Mouse (Mus musculus): Measurements from ENCODE around the gene Syt13.

The Syt13 gene

DNA sequence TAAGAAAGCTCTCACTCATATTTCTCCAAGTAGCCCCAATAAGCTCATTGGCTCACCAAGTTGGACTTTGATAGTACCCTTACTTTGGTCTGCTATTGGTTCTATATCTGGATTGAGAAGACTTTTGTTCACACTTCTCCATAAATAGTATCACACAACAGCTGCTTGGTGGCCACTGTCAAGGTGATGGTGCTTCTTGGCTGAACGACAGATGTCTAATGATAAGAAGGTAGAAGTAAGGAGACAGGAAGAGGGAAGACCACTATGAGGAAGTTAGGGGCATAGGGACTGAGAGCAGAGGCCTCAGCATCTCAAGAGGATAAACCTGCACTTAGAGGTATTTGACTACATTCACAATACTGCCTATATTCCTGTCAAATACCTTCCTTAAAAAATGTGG is 49.4 kb downstream of the Syt13 start:
- no peak for DNase-seq (ENCODE audit: low spot score)

DNA sequence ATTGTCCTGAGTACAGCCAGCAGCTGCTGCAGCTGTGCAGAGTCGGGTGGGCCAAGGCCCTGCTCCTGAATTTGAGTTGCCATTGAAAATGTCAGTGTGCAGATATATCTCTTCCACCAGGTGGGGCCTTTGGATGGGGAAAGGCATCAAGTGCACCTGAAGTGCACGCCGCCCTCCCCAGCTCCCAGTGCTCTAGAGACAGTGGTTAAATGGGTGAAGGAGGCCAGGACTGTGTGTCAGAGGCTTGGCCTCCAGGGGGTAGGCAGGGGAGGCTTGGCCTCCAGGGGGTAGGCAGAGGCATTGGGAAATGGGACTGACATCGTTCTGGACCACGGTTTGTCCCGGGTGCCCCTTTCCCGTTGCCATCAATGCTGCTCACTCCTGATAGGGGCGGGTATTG is 51.4 kb downstream of the Syt13 start:
- DNase-seq (ENCODE audit: low spot score): no peak

DNA sequence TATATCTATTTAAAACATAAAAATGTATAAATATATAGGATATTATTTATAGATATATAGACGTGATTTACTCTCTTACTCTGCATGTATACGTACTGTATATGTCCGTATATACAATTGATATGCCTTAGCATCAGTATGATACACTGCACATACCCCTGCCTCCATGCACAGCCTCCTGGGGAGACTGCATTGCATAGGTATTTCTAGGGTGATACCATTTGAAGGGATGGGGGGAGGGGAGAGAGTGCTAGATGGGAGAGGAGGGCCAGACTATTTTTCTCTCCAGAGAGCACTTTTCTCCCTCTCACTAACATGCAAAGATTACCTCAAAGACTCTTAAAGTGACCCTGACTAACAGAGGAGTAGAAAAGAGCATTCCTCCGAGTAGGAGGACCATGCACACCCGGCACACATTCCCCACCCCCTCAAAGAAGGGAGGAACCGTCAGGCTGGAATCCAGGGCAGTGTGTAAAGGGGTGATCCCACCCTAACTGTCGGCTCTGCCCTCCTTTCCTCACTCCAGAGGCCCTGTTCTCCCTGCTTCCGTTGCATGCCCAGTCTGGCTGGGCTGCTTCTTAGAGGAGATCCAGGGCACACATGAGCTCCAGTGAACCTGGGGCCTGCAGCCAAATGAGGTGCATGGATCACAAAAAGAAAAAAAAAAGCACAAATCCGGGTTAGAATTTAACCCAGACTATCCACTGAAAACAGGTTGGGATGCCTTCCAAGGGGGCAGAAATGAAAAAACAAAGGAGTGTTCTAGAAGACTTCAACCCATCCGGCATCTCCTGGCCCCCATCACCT is 52.3 kb downstream of the Syt13 start:
- DNase-seq (ENCODE audit: low spot score): no peak

DNA sequence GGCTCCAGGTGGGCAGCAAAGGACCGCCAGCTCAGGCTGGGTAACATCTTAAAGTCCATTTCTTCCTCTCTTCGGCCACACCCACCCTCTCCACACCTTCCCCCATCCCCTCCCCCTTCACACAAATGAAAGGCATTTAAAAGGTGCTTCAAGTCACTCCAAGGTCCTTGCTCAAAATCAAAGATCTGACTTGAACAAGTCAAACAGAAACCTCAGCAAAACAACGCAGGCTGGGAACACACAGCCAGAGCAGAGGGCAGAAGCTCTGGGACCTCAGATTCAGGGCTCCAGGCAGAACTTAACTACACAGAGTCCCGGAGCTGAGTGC is 52.9 kb downstream of the Syt13 start:
- no peak for DNase-seq (ENCODE audit: low spot score)

DNA sequence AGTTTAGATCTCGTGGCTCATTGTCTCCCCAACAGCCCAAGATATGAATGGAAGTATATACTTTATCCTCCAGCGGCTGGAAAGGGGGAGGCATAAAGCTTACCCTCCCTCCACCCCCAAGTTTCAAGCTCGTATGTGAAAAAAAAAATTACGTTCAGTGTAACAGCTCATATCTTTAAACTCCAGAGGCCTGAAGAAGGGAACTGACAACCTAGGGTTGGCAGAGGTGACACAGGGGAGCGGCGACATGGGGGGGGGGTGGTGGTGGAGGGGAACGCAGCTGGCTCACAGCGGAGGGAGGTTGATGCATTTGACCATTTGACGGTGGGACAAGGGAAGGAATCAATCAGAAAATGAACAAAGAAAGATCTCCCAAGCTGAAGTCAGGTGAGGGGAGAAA is 56.2 kb downstream of the Syt13 start:
- no peak for DNase-seq (ENCODE audit: low spot score)

DNA sequence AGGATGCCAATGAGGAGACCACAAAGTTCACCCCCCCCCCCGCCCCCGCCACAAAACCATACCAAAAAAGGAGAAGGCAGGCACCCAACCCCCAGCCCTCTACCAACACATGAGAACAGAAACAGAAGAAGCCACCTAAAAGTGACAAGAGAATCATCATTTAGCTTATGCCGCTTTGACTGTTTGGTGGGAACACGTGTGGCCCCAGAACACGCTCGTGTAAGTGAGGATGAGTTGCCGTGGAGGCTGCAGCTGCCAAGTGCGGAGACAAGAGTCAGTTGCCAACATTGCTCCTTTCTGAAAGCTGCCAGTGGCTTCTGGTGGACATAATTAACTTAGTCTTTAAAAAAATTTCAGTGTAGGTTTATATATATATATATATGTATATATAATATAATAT is 56.6 kb downstream of the Syt13 start:
- no peak for DNase-seq (ENCODE audit: low spot score)

DNA sequence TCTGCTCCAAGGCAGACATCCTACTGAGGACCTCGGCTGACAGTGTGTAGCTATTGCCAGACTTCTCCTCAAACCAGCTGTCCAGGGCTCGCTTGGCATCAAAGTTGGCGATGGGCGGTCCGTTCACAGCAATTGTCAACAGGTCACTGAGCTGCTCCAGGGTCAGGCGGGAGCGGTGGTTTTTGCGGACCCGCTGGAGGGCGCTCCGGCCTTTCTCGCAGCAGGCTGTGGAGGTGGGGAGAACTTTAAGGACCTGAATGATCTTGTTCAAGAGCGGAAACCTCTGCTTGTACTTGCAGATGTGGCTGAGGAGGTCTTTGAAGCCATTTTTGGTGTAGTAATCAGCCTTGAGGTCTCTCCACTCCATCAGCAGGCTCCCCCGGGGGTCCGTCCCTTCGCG is 57.2 kb downstream of the Syt13 start:
- DNase-seq (ENCODE audit: low spot score): no peak

DNA sequence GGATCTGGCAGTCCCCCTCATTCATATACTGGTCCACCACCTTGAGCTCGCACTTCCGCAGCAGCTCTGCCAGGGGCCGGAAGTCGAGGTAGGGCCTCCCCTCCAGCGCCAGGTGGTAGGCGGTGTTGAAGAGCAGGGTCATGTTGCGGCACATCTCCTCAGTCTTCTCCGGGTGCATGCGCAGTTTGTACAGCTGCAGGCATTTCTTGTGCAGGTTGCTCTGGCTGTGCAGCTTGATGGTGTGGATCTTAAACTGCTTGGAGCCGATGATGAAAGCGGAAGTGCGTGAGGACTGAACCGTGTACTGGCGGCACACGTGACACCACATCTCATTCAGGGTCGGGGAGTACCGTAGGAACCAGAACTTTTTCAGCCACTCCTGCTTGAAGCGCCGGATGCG is 58.7 kb downstream of the Syt13 start:
- DNase-seq (ENCODE audit: low spot score): no peak

DNA sequence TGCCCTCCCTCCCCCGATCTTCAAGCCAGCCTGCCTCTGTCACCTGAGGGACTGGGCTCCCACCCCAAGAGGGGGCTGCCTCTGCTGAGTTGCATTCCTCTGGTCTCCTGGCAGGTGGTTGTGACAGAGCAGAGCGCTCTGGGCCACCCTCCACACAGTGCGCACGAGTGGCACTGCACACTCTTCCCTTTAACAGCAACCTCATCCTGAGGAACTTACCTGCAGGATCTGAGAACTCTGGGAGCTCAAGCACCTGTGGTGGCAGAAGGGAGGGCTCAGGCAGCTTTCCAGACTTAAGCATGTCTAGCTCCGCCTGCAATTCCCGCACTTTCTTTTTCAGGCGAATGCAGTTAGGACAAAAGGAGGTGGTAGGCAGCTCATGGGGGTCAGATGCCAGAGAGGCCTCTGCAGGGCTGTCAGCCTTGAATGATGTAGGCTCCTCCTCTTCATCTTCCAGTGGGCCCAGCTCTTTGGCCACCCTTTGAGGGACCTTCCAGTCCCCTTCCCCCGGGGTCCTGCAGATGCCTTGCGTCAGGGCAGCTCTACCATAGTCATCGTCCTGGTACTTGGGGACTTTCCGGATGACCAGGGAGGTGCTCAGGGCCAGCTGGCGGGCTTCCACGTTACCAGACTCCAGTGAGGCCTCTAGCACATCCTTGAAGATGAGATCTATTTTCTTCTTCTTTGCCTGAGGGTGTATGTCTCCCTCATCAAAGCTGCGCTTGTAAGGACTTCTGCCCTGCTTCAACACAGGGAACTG is 60.3 kb downstream of the Syt13 start:
- DNase-seq (ENCODE audit: low spot score): no peak

DNA sequence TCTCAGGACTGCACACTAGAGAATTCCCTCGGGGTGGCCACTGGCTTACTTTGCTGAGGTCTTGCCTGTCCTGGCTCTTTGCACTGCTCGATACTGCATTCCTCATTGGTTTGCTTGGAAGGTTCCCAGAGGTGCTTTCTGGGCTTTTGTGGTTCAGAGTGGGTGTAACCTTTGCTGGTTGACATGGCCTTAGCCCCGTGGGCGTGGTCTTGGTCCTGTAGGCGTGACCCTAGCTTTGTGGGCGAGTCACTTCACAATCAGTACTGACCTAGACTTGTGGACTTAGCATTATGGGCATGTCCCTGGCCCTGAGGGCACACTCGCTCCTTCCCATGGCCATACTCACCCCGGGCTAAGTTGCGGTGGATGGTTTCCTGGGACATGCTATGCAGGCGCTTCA is 65.3 kb downstream of the Syt13 start:
- no peak for DNase-seq (ENCODE audit: low spot score)

DNA sequence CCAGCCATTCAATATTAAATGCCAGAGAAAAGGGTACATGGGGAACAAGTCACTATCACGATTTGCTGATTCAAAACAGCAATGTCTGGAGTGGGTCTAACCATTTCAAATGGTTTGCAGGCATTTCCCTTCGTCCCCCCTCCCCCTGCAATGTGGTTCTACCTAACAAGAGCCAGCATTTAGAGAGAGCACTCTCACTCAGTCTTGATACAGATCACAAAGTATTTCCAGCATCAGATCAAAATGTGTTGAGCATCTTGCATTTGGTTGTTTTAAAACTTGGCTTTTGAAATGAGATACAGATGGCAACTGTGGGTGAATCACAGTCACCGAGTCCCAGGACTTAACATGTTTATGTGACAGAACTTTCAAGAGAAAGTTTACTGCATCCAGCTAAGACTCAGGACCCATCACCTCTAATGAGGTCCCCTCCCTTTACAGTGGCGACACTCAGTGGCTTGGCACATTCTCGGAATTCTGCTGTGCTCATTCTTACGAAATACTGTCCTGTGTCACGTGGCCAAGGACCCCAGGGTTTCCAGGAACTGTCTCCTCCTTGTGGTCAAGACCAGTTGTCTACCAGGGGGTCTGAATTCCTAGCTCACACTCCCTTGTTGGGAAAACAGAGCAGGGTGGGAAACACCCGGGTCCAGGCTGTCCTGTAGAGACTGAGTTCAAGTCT is 67.8 kb downstream of the Syt13 start:
- DNase-seq (ENCODE audit: low spot score): no peak

DNA sequence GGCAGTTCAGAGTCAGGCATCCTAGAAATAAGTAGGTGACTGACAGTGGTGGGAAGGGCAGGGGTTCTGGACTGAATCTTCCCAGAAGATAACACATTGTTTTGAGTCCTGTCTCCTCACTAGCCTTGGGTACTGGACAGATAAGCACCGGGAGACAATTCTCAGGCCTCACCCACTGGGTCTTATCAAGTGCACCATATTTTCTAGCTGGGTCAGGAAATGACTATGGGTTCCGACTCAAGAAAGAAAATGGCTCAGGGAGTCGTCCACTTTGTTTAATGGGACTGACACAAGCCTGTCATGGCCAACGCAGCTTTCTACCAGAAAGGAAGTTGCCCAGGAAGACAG is 68.3 kb downstream of the Syt13 start:
- DNase-seq (ENCODE audit: low spot score): no peak

DNA sequence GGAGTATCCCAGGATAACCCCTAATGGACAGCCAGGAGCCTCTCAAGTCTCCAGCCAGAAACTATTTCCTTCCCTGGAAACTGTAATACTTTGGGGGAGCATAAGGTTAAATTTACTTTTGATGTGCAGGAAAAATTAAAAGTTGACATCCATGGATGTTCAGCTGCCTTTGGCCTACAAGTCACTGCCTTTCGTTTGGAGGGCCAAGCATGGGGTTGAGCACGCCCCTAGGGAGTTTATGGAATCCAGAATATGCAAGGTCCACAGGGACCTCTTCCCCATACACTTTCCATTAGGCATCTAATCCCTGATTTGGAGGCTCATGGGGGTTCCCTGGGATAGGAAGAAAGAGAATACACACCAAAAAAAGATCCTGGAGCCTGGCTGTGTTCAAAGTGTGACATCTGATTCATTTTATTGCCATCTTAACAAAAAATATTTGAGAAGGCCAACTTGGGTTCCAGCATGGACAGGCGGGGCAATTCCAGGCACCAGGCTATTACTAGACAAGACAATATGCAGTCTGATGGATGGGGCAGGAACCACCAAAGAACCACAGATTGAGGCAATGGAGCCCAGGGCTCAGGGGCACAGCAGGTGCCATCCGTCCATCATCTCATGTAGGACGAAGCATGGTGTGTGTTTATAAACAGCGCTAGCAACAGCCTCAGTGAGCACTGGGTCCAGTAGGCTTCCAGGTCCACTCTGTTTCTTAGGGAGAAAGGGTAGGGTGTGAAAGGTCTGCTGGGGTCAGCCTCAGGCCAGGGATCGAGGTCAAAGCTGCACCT is 69.6 kb downstream of the Syt13 start:
- DNase-seq (ENCODE audit: low spot score): no peak

DNA sequence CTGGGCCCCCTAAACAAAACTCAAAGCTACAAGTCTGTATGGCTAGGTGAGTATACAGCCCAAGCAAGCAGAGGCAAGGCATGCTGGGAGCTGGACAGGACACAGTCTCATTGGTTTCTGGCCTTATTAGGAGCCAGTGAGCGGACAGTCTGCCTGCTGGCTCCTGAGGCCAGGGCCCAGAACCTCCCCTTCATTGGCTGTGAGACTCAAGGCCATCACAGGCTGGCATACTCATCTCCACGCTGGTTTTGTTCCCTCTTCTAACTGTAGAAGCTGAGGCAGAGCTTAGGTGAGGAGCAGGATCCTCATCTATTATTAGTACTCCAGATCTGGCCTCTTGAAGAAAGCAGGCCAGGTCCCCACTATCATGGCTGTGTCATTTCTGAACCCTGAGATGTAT is 70.3 kb downstream of the Syt13 start:
- DNase-seq (ENCODE audit: low spot score): no peak

DNA sequence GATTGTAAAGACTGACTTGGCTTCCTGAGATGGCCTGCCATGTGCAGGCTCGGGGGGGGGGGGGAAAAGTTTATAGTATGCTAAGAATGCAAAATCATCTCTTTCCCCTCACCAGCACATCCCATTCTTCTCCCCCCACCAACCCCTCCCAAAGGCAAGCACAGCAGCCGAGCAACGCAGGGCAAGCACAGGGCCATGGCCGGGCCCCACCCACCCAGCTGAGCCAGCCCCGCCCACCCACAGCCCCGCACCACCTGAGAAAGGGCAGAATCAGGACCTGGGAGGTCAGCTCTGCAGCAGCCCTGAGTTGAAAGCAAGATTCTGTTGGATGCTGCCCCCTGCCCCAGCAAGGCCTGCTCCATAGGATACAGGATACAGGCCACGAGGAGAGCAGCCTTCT is 70.7 kb downstream of the Syt13 start:
- no peak for DNase-seq (ENCODE audit: low spot score)

DNA sequence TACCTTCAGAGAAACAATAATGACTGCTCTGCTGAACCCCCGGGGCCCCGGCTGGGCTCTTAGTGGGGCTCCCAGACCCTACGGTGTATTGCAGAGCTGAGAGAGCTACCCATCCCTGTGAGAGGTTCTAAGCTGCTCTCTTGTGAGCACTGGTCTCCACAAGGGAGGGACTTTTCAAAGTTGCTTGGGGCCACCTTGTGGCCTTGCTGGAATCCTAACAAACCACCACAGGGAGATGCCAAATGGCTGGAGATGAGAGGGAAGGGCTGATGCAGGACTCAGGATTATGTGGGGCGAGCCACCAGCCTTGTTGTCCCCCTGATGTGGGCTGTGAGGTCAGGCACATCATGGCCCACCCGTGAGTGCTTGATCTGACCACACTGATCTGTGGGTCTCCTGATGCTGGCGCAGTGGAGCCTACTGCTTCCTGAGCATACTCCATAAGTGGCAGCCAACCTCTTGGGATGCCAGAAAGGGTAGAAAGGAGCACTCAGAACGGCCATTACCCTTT is 72.3 kb downstream of the Syt13 start:
- no peak for DNase-seq (ENCODE audit: low spot score)

DNA sequence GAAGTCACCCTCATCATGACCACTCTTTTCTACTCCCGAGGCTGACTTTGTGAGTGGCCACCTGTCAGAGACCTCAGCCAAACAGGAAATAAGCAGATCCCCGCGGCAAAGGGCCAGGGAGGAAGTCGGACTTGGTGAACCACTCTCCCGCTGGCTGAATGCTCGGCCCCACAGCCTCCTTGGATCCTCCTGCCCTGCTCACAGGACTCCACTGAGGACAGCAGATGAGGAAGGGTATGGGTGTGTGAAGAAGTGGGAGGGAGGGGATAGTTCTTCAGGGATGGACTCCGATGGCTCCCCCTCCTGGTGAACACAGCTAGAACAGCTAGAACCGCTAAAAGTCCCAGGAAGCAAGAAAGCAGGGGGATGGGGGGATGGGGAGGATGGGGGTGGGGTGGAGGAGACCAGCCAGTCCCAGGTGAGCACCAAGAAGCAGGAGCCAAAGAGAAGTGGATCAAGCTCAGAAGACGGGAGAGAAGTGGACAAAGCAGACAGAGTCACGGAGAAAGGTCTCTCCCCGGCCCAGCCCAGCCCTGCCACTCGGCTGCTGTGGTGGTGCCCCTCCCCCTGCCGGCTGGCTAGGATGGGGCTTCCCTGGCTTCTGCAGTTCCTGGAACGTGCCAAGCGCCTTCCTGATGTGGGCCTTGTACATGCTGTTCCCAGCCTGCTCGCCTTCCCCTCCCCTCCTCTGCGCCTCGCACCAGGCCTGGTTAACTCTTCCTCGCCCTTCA is 73.2 kb downstream of the Syt13 start:
- peak; percentile 67 for DNase-seq (ENCODE audit: low spot score)

DNA sequence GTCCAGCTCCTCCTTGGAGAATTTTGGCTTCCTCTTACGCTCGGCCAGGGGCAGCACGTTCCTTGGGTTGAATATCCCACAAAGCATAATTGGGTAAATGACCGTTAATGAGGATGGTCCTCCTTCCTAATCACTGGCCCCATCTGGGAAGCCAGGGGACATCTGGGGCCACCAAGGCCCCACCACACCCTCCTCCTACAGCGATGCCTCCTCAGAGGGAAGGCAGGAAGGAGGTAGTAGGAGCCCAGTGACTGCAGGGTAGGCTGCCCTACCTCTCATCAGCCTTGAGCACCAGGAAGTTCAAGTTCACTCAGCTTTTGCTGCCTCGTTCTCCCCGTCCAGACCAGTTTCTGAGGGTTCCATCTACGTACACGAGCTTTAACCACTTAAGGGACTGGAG is 74.7 kb downstream of the Syt13 start:
- DNase-seq (ENCODE audit: low spot score): no peak

DNA sequence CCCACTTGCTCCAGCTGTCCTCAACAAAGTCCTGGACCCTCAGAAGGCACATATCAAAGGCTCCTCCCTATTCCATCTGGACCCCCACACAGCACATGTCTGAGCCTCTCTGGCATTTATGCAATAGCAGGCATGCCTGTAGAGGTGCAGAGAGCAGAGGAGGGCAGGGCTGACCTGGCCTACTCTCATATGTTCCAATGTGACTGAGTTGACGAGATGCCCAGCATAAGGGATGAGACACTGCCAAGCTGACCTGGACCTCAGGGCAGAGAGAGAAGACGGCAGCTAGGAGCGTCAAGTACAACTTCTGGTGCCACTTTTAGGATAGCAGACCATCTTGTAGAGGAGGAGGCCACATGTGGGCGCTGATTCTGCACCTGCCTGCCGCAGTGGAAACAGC is 77.1 kb downstream of the Syt13 start:
- DNase-seq (ENCODE audit: low spot score): no peak

DNA sequence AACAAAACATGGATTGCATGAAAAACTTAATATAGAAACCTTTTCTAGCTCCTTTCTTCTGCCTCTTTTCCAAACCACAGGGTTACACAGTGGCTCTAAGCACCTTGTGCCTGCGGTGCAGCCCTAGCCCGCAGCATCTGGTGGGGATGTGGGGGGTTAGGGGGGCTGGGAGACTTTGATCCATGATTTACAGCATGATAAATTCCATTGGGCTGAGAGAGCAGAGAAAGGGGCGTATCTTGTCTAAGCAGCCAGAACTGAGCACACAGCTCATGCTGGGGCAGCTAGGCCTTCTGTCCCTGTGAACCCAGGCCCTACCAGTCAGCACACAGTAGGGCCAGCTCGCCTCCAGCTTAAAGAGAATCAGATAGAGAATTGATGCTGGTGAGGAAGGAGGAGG is 90.1 kb downstream of the Syt13 start:
- no peak for DNase-seq (ENCODE audit: low spot score)
